Mouse (Mus musculus) lung, postnatal 0 days (tissue): Measurements from ENCODE around the gene Boll. TPM values are rescaled to one million over a fixed set of nuclear protein-coding genes. Genes with fewer than 3 reads are reported as not detected.

Source experiments
- ATAC-seq: fragments of 200-750 bp; cut with Nextera tagmentation; 2 replicates; pipeline ENCODE4 v1.8.0; 2017; ENCODE audit warnings: moderate library complexity
- DNase-seq: peaks from one replicate; pipeline ENCODE4 v3.0.0-alpha.2; 2016; ENCODE audit warnings: low spot score
- H3K27ac ChIP-seq: fragments of 300-500 bp; sonication (generic); 2 replicates; pipeline ENCODE4 v1.5.1; 2014; ENCODE audit warnings: antibody characterized with exemption, mild to moderate bottlenecking, low read length, mixed read lengths
- H3K27me3 ChIP-seq: fragments of 300-500 bp; sonication (generic); replicated peaks from 2 replicates; pipeline ENCODE4 v1.6.1; 2014; ENCODE audit warnings: low read length, mixed read lengths; ENCODE audit not compliant: insufficient read depth
- H3K36me3 ChIP-seq: fragments of 300-500 bp; sonication (generic); 2 replicates; pipeline ENCODE4 v1.6.1; 2014; ENCODE audit warnings: low read length, mixed read lengths; ENCODE audit not compliant: insufficient read depth
- H3K4me1 ChIP-seq: fragments of 300-500 bp; sonication (generic); 2 replicates; pipeline ENCODE4 v1.6.1; 2014; ENCODE audit warnings: antibody characterized with exemption, low read depth, low read length, mixed read lengths; ENCODE audit not compliant: insufficient read depth
- H3K4me2 ChIP-seq: fragments of 300-500 bp; sonication (generic); replicated peaks from 2 replicates; pipeline ENCODE4 v1.6.1; 2014; ENCODE audit warnings: low read depth, mild to moderate bottlenecking, low read length, moderate library complexity, mixed read lengths
- H3K4me3 ChIP-seq: fragments of 300-500 bp; sonication (generic); 2 replicates; pipeline ENCODE4 v1.5.1; 2014; ENCODE audit warnings: low read depth, low read length
- H3K9ac ChIP-seq: fragments of 300-500 bp; sonication (generic); replicated peaks from 2 replicates; pipeline ENCODE4 v1.6.1; 2014; ENCODE audit warnings: low read depth, mild to moderate bottlenecking
- H3K9me3 ChIP-seq: fragments of 300-500 bp; sonication (generic); 2 replicates; pipeline ENCODE4 v1.6.1; 2016; ENCODE audit warnings: low read length, mixed read lengths
- CTCF ChIP-seq: IDR thresholded peaks from 2 replicates; pipeline ENCODE4 v1.5.1; 2016; ENCODE audit warnings: antibody characterized with exemption, mild to moderate bottlenecking
- EP300 ChIP-seq: IDR thresholded peaks from 2 replicates; pipeline ENCODE4 v1.6.1; 2016; ENCODE audit warnings: antibody characterized with exemption, mild to moderate bottlenecking, control low read depth
- WGBS: fragments of 180-500 bp; shearing (Covaris S2); extraction: QIAGEN DNeasy Blood & Tissue Kit; methylation state at CpG from one replicate; pipeline ENCODE4 v1.1.7; 2014; 5-methylcytosine and 5-hydroxymethylcytosine counted together
- polyA plus RNA-seq: library from polyadenylated mRNA; unstranded; fragments of >200 nt; fragmentation: Nextera tagmentation; extraction: Ambion mirVana; gene quantifications from 2 replicates; pipeline ENCODE4 v1.2.1, GENCODE M21; 2015

Boll gene
- polyA plus RNA-seq: 0.36 TPM in 1 of 2 replicates, not detected in the other

- peak; percentile 90 for ATAC-seq
- 15% methylated on average over 51 of the region's 68 CpGs for whole genome bisulfite sequencing
- TF ChIP-seq EP300 (no peak), CTCF (peak; percentile 69)
Measured at GRCm38 (mm10) chr1:55363044-55363565, at the start of gene Boll. TSS of gene Boll (minus strand) at chr1:55363469.

GRCm38 (mm10) chr1:55412569-55412968 lies 49.3 kb upstream of the Boll start:
- Histone ChIP-seq H3K4me2 (no peak overlapping the region), H3K36me3 (no peaks in the 10 kb centered on the region), H3K27ac (no peak overlapping the region), H3K4me1 (no peaks in the 10 kb centered on the region), H3K9me3 (no peaks in the 10 kb centered on the region), H3K4me3 (no peak overlapping the region), H3K9ac (no peak overlapping the region), H3K27me3 (no peaks in the 10 kb centered on the region)
- WGBS: 53% methylated on average over 6 of the region's 6 CpGs
- ATAC-seq (no peak), DNase-seq (peak; percentile 22)
- TF ChIP-seq CTCF (no peak), EP300 (no peak)

More at GRCm38 (mm10) chr1:55363044-55363565, at the start of gene Boll:
- Histone ChIP-seq H3K4me1 (no peaks in the 10 kb centered on the region), H3K9ac (no peak within 1 kb of the TSS), H3K27ac (no peak within 1 kb of the TSS), H3K27me3 (0 out of 2 replicates have a peak, but pooled peaks cover 14% of the 10 kb centered on the region), H3K36me3 (no peaks in the 10 kb centered on the region), H3K4me3 (peak within 1 kb of the TSS; percentile 41), H3K9me3 (peaks cover 4% of the 10 kb centered on the region; the same call in 1 of the 2 replicates), H3K4me2 (peak within 1 kb of the TSS; percentile 59)
- DNase-seq: peak; percentile 57

GRCm38 (mm10) chr1:55411079-55411478 lies 47.8 kb upstream of the Boll start:
- H3K27me3 ChIP-seq: 0 out of 2 replicates have a peak, but pooled peaks cover 4% of the 10 kb centered on the region
- H3K4me3 ChIP-seq: no peak overlapping the region
- H3K27ac ChIP-seq: no peak overlapping the region
- no peaks in the 10 kb centered on the region for H3K36me3 ChIP-seq
- ATAC-seq (no peak), DNase-seq (no peak)
- H3K9me3 ChIP-seq: no peaks in the 10 kb centered on the region
- no peak for TF ChIP-seq EP300
- no peak for TF ChIP-seq CTCF
- H3K4me2 ChIP-seq: no peak overlapping the region
- 73% methylated on average over 2 of the region's 2 CpGs for WGBS
- no peak overlapping the region for H3K9ac ChIP-seq
- H3K4me1 ChIP-seq: no peaks in the 10 kb centered on the region

- ATAC-seq (no peak), DNase-seq (no peak)
- Histone ChIP-seq H3K4me1 (no peaks in the 10 kb centered on the region), H3K27me3 (0 out of 2 replicates have a peak, but pooled peaks cover 4% of the 10 kb centered on the region), H3K36me3 (no peaks in the 10 kb centered on the region), H3K9ac (no peak overlapping the region), H3K9me3 (no peaks in the 10 kb centered on the region), H3K27ac (no peak overlapping the region), H3K4me3 (no peak overlapping the region), H3K4me2 (no peak overlapping the region)
- no peak for TF ChIP-seq CTCF
- no peak for TF ChIP-seq EP300
- 81% methylated on average over 2 of the region's 2 CpGs for WGBS
Measured at GRCm38 (mm10) chr1:55410670-55411069, 47.4 kb upstream of the Boll start.

GRCm38 (mm10) chr1:55406531-55407375 lies 43.5 kb upstream of the Boll start:
- H3K9ac ChIP-seq: peak overlapping the region; percentile 48
- TF ChIP-seq EP300 (no peak), CTCF (no peak)
- H3K9me3 ChIP-seq: no peaks in the 10 kb centered on the region
- no peak for ATAC-seq
- WGBS: 3% methylated on average over 24 of the region's 35 CpGs
- 0 out of 2 replicates have a peak, but pooled peaks cover 10% of the 10 kb centered on the region for H3K27me3 ChIP-seq
- peak overlapping the region; percentile 92 for H3K4me2 ChIP-seq
- peak overlapping the region; percentile 66 for H3K27ac ChIP-seq
- peak overlapping the region; percentile 65 for H3K4me3 ChIP-seq
- no peaks in the 10 kb centered on the region for H3K36me3 ChIP-seq
- no peaks in the 10 kb centered on the region for H3K4me1 ChIP-seq
- peak; percentile 30 for DNase-seq

GRCm38 (mm10) chr1:55406023-55406413 lies 42.7 kb upstream of the Boll start:
- 2% methylated on average over 40 of the region's 42 CpGs for WGBS
- H3K4me2 ChIP-seq: peak overlapping the region; percentile 92
- TF ChIP-seq CTCF (no peak; the same call in 1 of the 2 replicates), EP300 (no peak)
- no peak for DNase-seq
- H3K4me1 ChIP-seq: no peaks in the 10 kb centered on the region
- H3K9me3 ChIP-seq: no peaks in the 10 kb centered on the region
- peak; percentile 62 for ATAC-seq
- H3K4me3 ChIP-seq: peak overlapping the region; percentile 65
- peak overlapping the region; percentile 48 for H3K9ac ChIP-seq
- no peaks in the 10 kb centered on the region for H3K36me3 ChIP-seq
- H3K27ac ChIP-seq: peak overlapping the region; percentile 66
- H3K27me3 ChIP-seq: 0 out of 2 replicates have a peak, but pooled peaks cover 10% of the 10 kb centered on the region
